7 mouse cellular contexts compared by ENCODE assay signal in genomic region chr19:10959085-10959977, GRCm38 (mm10). TPM values are rescaled to one million over a fixed set of nuclear protein-coding genes. Genes with fewer than 3 reads are reported as not detected.
DNase-seq lines count a peak whose midpoint lies in the region; ATAC-seq and TF ChIP-seq lines count a peak whose summit lies in the region.

No protein-coding gene starts in this region.

- no peaks in the 10 kb centered on the region for H3K9me3 ChIP-seq in hindbrain, embryonic 16.5 days (ENCODE audit: control insufficient read depth, low read length)
- no peaks in the 10 kb centered on the region for H3K9me3 ChIP-seq in liver, postnatal 0 days (ENCODE audit: low read length)
- H3K9me3 ChIP-seq in neural tube, embryonic 12.5 days, result no peaks in the 10 kb centered on the region

- H3K4me2 ChIP-seq in hindbrain, embryonic 16.5 days (ENCODE audit: low read length), result peak overlapping the region; percentile 32; the same call in 1 of the 2 replicates
- no peak overlapping the region; the same call in 1 of the 2 replicates for H3K4me2 ChIP-seq in liver, postnatal 0 days (ENCODE audit: low read depth, low read length)
- H3K4me2 ChIP-seq in neural tube, embryonic 12.5 days (replicated peaks), result no peak overlapping the region

- H3K27me3 ChIP-seq in hindbrain, embryonic 16.5 days (replicated peaks; ENCODE audit: control insufficient read depth, insufficient read depth, low read length), result no peaks in the 10 kb centered on the region
- H3K27me3 ChIP-seq in liver, postnatal 0 days (ENCODE audit: insufficient read depth, low read length), result no peaks in the 10 kb centered on the region
- no peaks in the 10 kb centered on the region for H3K27me3 ChIP-seq in neural tube, embryonic 12.5 days (replicated peaks)

- peak; percentile 62; the same call in 1 of the 2 replicates for TF ChIP-seq CTCF in brain, embryonic 14.5 days (IDR thresholded peaks at IDR 0.05; ENCODE audit: borderline replicate concordance, extremely low read depth, insufficient read depth, insufficient read length)
- peak; percentile 83 for TF ChIP-seq CTCF in liver, postnatal 0 days (IDR thresholded peaks at IDR 0.05; ENCODE audit: low read depth)

- no peaks in the 10 kb centered on the region for H3K36me3 ChIP-seq in hindbrain, embryonic 16.5 days (ENCODE audit: control insufficient read depth, insufficient read depth, low read length)
- H3K36me3 ChIP-seq in liver, postnatal 0 days (replicated peaks; ENCODE audit: insufficient read depth, low read length), result no peaks in the 10 kb centered on the region
- no peaks in the 10 kb centered on the region for H3K36me3 ChIP-seq in neural tube, embryonic 12.5 days

- WGBS in hindbrain, embryonic 16.5 days, result 34% methylated on average over 11 of the region's 11 CpGs
- WGBS in liver, postnatal 0 days (ENCODE audit: insufficient replicate concordance), result 23% methylated on average over 11 of the region's 11 CpGs
- WGBS in neural tube, embryonic 12.5 days, result 39% methylated on average over 11 of the region's 11 CpGs

- H3K4me1 ChIP-seq in hindbrain, embryonic 16.5 days (ENCODE audit: control insufficient read depth, insufficient read depth, low read depth, low read length), result 0 out of 2 replicates have a peak, but pooled peaks cover 4% of the 10 kb centered on the region
- H3K4me1 ChIP-seq in liver, postnatal 0 days (ENCODE audit: insufficient read depth), result no peaks in the 10 kb centered on the region
- H3K4me1 ChIP-seq in neural tube, embryonic 12.5 days, result no peaks in the 10 kb centered on the region

- no peak for TF ChIP-seq EP300 in liver, postnatal 0 days (IDR thresholded peaks at IDR 0.05; ENCODE audit: low read depth)

- H3K9ac ChIP-seq in hindbrain, embryonic 16.5 days (ENCODE audit: low read depth, low read length), result peak overlapping the region; percentile 49; the same call in 1 of the 2 replicates
- H3K9ac ChIP-seq in liver, postnatal 0 days (replicated peaks), result no peak overlapping the region
- H3K9ac ChIP-seq in neural tube, embryonic 12.5 days, result no peak overlapping the region

- H3K27ac ChIP-seq in hindbrain, embryonic 16.5 days (ENCODE audit: low read depth, low read length), result no peak overlapping the region
- H3K27ac ChIP-seq in liver, postnatal 0 days (ENCODE audit: low read depth), result no peak overlapping the region
- H3K27ac ChIP-seq in neural tube, embryonic 12.5 days, result no peak overlapping the region

- no peak for TF ChIP-seq POLR2A in brain, embryonic 14.5 days (IDR thresholded peaks at IDR 0.05; ENCODE audit: borderline replicate concordance, extremely low read depth, insufficient read depth, insufficient read length, poor library complexity, severe bottlenecking)

- peak; percentile 28 to 53 for DNase-seq in urinary bladder, adult 18-20 months (ENCODE audit: low spot score in 2 of 2)
- DNase-seq in urinary bladder, postnatal 10 days (ENCODE audit: low spot score), result no peak
- peak; percentile 84 for DNase-seq in brain, embryonic 14.5 days (ENCODE audit: low read depth)
- peak; percentile 44 for DNase-seq in fibroblast of lung, adult 2 months (ENCODE audit: low read depth)
- no peak for DNase-seq in liver, postnatal 0 days

- no peak overlapping the region for H3K4me3 ChIP-seq in hindbrain, embryonic 16.5 days (ENCODE audit: low read length)
- H3K4me3 ChIP-seq in liver, postnatal 0 days (ENCODE audit: low read depth, low read length), result no peak overlapping the region
- no peak overlapping the region for H3K4me3 ChIP-seq in neural tube, embryonic 12.5 days

- peak; percentile 89 for ATAC-seq in hindbrain, embryonic 16.5 days
- peak; percentile 56 for ATAC-seq in liver, postnatal 0 days
- ATAC-seq in neural tube, embryonic 12.5 days (ENCODE audit: low FRiP score, low read depth), result peak; percentile 71

RNA-seq across cellular contexts. Expression of gene Ccdc86, which starts 10.3 kb away (rescaled TPM):
- polyA plus RNA-seq in brain, embryonic 14.5 days (2012; rRNA removed), result 6.2 and 6.3 TPM in 2 replicates
- 12.9 and 14.8 TPM in 2 replicates for polyA plus RNA-seq in hindbrain, embryonic 16.5 days (2015; fragmentation: Nextera tagmentation; extraction: Ambion mirVana)
- 11.6 and 12.4 TPM in 2 replicates for polyA plus RNA-seq in liver, postnatal 0 days (2015; fragmentation: Nextera tagmentation; extraction: Ambion mirVana)
- 20.4 and 21.5 TPM in 2 replicates for polyA plus RNA-seq in neural tube, embryonic 12.5 days (2016; fragmentation: Nextera tagmentation; extraction: Ambion mirVana)

RNA-seq across cellular contexts. Expression of gene Ms4a10, which starts 15.1 kb away (rescaled TPM):
- not detected in 2 replicates for polyA plus RNA-seq in brain, embryonic 14.5 days (2012; rRNA removed)
- not detected in 2 replicates for polyA plus RNA-seq in hindbrain, embryonic 16.5 days (2015; fragmentation: Nextera tagmentation; extraction: Ambion mirVana)
- polyA plus RNA-seq in liver, postnatal 0 days (2015; fragmentation: Nextera tagmentation; extraction: Ambion mirVana), result not detected in 2 replicates
- polyA plus RNA-seq in neural tube, embryonic 12.5 days (2016; fragmentation: Nextera tagmentation; extraction: Ambion mirVana), result not detected in 2 replicates

RNA-seq across cellular contexts. Expression of gene Ptgdr2, which starts 22.4 kb away (rescaled TPM):
- 0.30 and 0.44 TPM in 2 replicates for polyA plus RNA-seq in brain, embryonic 14.5 days (2012; rRNA removed)
- polyA plus RNA-seq in hindbrain, embryonic 16.5 days (2015; fragmentation: Nextera tagmentation; extraction: Ambion mirVana), result 0.19 and 0.20 TPM in 2 replicates
- polyA plus RNA-seq in liver, postnatal 0 days (2015; fragmentation: Nextera tagmentation; extraction: Ambion mirVana), result not detected in 2 replicates
- 0.19 TPM in 1 of 2 replicates, not detected in the other for polyA plus RNA-seq in neural tube, embryonic 12.5 days (2016; fragmentation: Nextera tagmentation; extraction: Ambion mirVana)

RNA-seq across cellular contexts. Expression of gene Ms4a15, which starts 33.7 kb away (rescaled TPM):
- not detected in 2 replicates for polyA plus RNA-seq in brain, embryonic 14.5 days (2012; rRNA removed)
- not detected in 2 replicates for polyA plus RNA-seq in hindbrain, embryonic 16.5 days (2015; fragmentation: Nextera tagmentation; extraction: Ambion mirVana)
- not detected in 2 replicates for polyA plus RNA-seq in liver, postnatal 0 days (2015; fragmentation: Nextera tagmentation; extraction: Ambion mirVana)
- polyA plus RNA-seq in neural tube, embryonic 12.5 days (2016; fragmentation: Nextera tagmentation; extraction: Ambion mirVana), result not detected in 2 replicates

RNA-seq across cellular contexts. Expression of gene Zp1, which starts 38.9 kb away (rescaled TPM):
- polyA plus RNA-seq in brain, embryonic 14.5 days (2012; rRNA removed), result 0.13 and 0.16 TPM in 2 replicates
- 0.79 and 0.94 TPM in 2 replicates for polyA plus RNA-seq in hindbrain, embryonic 16.5 days (2015; fragmentation: Nextera tagmentation; extraction: Ambion mirVana)
- not detected in 2 replicates for polyA plus RNA-seq in liver, postnatal 0 days (2015; fragmentation: Nextera tagmentation; extraction: Ambion mirVana)
- 0.10 TPM in 1 of 2 replicates, not detected in the other for polyA plus RNA-seq in neural tube, embryonic 12.5 days (2016; fragmentation: Nextera tagmentation; extraction: Ambion mirVana)

Comparison
In these comparisons a context has a peak if more than half of its experiments do, and no peak if none do; other contexts are left out.
1. DNase-seq: peak in urinary bladder, adult 18-20 months (2 of 2), brain, embryonic 14.5 days (single experiment) and fibroblast of lung, adult 2 months (single experiment); none in urinary bladder, postnatal 10 days (single experiment) and liver, postnatal 0 days (single experiment).
2. Peak in every context shown above with its lines, with median percentiles within 50 percentile points of each other: ATAC-seq.